Mouse (Mus musculus): ENCODE measurements around the gene Atp11b. TPM values are rescaled to one million over a fixed set of nuclear protein-coding genes. Genes with fewer than 3 reads are reported as not detected.
A peak's percentile ranks its signal among the peaks of the same experiment; 100 is the strongest.

Atp11b gene
- polyA plus RNA-seq, 1 experiment = 16.2 TPM

DNA sequence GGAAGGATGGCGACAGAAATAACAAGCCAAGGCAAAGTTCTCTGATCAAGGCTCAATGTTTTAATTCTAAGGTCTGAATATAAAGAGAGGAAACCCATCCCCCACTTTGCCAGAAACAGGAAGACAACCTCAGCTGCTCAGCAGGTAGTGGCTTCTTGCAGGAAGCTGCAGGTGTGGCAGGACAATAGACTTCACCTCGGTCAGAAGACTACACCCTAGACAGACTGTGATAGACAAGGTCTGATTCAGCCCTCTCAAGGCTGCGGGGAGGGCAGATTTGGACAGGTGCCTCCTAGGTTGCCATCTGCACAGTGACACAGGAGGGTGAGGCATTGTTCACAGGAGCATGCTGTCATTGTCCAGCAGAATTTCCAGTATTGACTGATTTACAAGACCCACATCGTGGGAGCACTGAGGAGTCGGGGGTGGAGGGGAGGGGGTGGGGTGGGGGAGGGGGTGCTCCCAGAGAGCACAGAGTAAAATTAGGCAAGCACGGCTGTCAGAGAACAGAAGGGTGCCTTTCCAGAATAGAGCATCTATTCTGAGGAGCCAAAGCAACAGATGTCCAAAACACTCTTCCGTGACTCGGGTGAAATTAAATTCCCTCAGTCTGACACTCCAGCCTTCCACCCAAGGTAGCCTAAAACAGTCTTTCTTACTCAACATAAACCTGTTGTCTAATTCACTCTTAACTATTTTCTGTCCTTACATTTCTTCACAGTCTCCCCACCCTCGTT, 30.2 kb upstream of the Atp11b start:
- Histone ChIP-seq H3K27ac (ENCODE audit: insufficient read depth, low read length) (peak overlapping the region; percentile 62), H3K4me3 (ENCODE audit: extremely low read depth, insufficient read depth, insufficient read length) (no peak overlapping the region), H3K27me3 (ENCODE audit: control insufficient read depth, insufficient read depth, low read length) (no peaks in the 10 kb centered on the region), H3K4me1 (ENCODE audit: control insufficient read depth, insufficient read depth, insufficient read length) (peaks cover 12% of the 10 kb centered on the region; the same call in 1 of the 2 replicates), H3K36me3 (ENCODE audit: control insufficient read depth, insufficient read depth, low read length) (no peaks in the 10 kb centered on the region)
- 56% methylated on average over 9 of the region's 9 CpGs for WGBS
- no peak for DNase-seq (ENCODE audit: low read depth in 1 of 2, low spot score in 2 of 2)
- TF ChIP-seq POLR2A (IDR thresholded peaks at IDR 0.05; ENCODE audit: low read depth, low read length) (no peak), CTCF (IDR thresholded peaks at IDR 0.05; ENCODE audit: extremely low read depth, insufficient read depth, insufficient read length, insufficient replicate concordance) (no peak)

DNA sequence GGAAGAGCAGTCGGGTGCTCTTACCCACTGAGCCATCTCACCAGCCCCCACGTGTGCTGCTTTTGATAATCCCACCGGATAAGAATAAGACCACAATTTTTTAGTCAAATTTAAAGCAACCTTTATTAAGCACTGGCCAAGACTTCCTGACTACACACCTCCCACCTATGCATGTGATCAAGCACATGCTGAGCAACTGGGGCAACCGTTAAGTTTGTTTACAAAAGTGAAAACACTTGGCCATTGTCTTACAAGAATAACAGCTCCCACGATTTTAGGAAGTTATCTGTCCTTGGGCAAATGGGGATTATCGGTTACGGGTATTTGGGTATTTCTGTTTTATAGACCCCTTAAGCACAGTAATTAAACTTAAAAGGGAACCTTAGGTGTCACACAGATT, 28.8 kb upstream of the Atp11b start:
- H3K36me3 ChIP-seq (ENCODE audit: control insufficient read depth, insufficient read depth, low read length) = no peaks in the 10 kb centered on the region

GRCm38 (mm10) chr3:35726936-35727335, 27.0 kb upstream of the Atp11b start:
- Histone ChIP-seq H3K36me3 (ENCODE audit: control insufficient read depth, insufficient read depth, low read length) (no peaks in the 10 kb centered on the region), H3K4me3 (ENCODE audit: extremely low read depth, insufficient read depth, insufficient read length) (no peak overlapping the region), H3K27me3 (ENCODE audit: control insufficient read depth, insufficient read depth, low read length) (no peaks in the 10 kb centered on the region), H3K4me1 (ENCODE audit: control insufficient read depth, insufficient read depth, insufficient read length) (no peaks in the 10 kb centered on the region; the same call in 1 of the 2 replicates), H3K27ac (ENCODE audit: insufficient read depth, low read length) (no peak overlapping the region)
- 86% methylated on average over 1 of the region's 1 CpGs for WGBS
- DNase-seq (ENCODE audit: low read depth in 1 of 2, low spot score in 2 of 2) = no peak
- TF ChIP-seq CTCF (IDR thresholded peaks at IDR 0.05; ENCODE audit: extremely low read depth, insufficient read depth, insufficient read length, insufficient replicate concordance) = no peak
- TF ChIP-seq POLR2A (IDR thresholded peaks at IDR 0.05; ENCODE audit: low read depth, low read length) = no peak

More for the DNA sequence above, 28.8 kb upstream of the Atp11b start:
- no peak for DNase-seq (ENCODE audit: low read depth in 1 of 2, low spot score in 2 of 2)
- TF ChIP-seq POLR2A (IDR thresholded peaks at IDR 0.05; ENCODE audit: low read depth, low read length) = no peak
- TF ChIP-seq CTCF (IDR thresholded peaks at IDR 0.05; ENCODE audit: extremely low read depth, insufficient read depth, insufficient read length, insufficient replicate concordance) = no peak
- Histone ChIP-seq H3K4me3 (ENCODE audit: extremely low read depth, insufficient read depth, insufficient read length) (no peak overlapping the region), H3K27ac (ENCODE audit: insufficient read depth, low read length) (no peak overlapping the region), H3K4me1 (ENCODE audit: control insufficient read depth, insufficient read depth, insufficient read length) (peaks cover 11% of the 10 kb centered on the region; the same call in 1 of the 2 replicates), H3K27me3 (ENCODE audit: control insufficient read depth, insufficient read depth, low read length) (no peaks in the 10 kb centered on the region)
- WGBS = 84% methylated on average over 7 of the region's 7 CpGs

GRCm38 (mm10) chr3:35729490-35729889, 24.4 kb upstream of the Atp11b start:
- H3K4me3 ChIP-seq (ENCODE audit: extremely low read depth, insufficient read depth, insufficient read length) = no peak overlapping the region
- H3K36me3 ChIP-seq (ENCODE audit: control insufficient read depth, insufficient read depth, low read length) = no peaks in the 10 kb centered on the region
- H3K4me1 ChIP-seq (ENCODE audit: control insufficient read depth, insufficient read depth, insufficient read length) = peaks cover 5% of the 10 kb centered on the region; the same call in 1 of the 2 replicates
- DNase-seq (ENCODE audit: low read depth in 1 of 2, low spot score in 2 of 2) = no peak
- H3K27me3 ChIP-seq (ENCODE audit: control insufficient read depth, insufficient read depth, low read length) = no peaks in the 10 kb centered on the region
- 89% methylated on average over 6 of the region's 6 CpGs for WGBS
- no peak for TF ChIP-seq CTCF (IDR thresholded peaks at IDR 0.05; ENCODE audit: extremely low read depth, insufficient read depth, insufficient read length, insufficient replicate concordance)
- TF ChIP-seq POLR2A (IDR thresholded peaks at IDR 0.05; ENCODE audit: low read depth, low read length) = no peak
- H3K27ac ChIP-seq (ENCODE audit: insufficient read depth, low read length) = no peak overlapping the region

GRCm38 (mm10) chr3:35731981-35732777, 21.7 kb upstream of the Atp11b start:
- DNase-seq (ENCODE audit: low read depth in 1 of 2, low spot score in 2 of 2) = peak; percentile 17 to 29

DNA sequence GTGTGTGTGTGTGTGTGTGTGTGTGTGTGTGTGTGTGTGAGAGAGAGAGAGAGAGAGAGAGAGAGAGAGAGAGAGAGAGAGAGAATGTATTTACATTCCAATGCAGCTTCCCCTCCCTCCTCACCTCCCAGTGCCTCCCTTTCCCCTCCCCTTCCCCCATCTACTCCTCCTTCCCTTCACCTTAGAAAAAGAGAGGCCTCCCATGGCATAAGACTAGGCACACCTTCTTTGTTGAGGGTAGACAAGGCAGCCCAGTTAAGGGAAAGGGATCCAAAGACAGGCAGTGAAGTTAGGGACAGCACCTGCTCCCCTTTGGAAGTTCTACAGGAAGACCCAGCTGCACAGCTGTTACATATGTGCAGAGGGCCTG, 21.1 kb upstream of the Atp11b start:
- TF ChIP-seq POLR2A (IDR thresholded peaks at IDR 0.05; ENCODE audit: low read depth, low read length) (no peak), CTCF (IDR thresholded peaks at IDR 0.05; ENCODE audit: extremely low read depth, insufficient read depth, insufficient read length, insufficient replicate concordance) (no peak)
- no peak for DNase-seq (ENCODE audit: low read depth in 1 of 2, low spot score in 2 of 2)
- no peak overlapping the region for H3K4me3 ChIP-seq (ENCODE audit: extremely low read depth, insufficient read depth, insufficient read length)
- peaks cover 5% of the 10 kb centered on the region; the same call in 1 of the 2 replicates for H3K4me1 ChIP-seq (ENCODE audit: control insufficient read depth, insufficient read depth, insufficient read length)
- H3K27ac ChIP-seq (ENCODE audit: insufficient read depth, low read length) = no peak overlapping the region
- no peaks in the 10 kb centered on the region for H3K36me3 ChIP-seq (ENCODE audit: control insufficient read depth, insufficient read depth, low read length)
- no peaks in the 10 kb centered on the region for H3K27me3 ChIP-seq (ENCODE audit: control insufficient read depth, insufficient read depth, low read length)

More at GRCm38 (mm10) chr3:35731981-35732777, 21.7 kb upstream of the Atp11b start:
- peaks cover 5% of the 10 kb centered on the region; the same call in 1 of the 2 replicates for H3K4me1 ChIP-seq (ENCODE audit: control insufficient read depth, insufficient read depth, insufficient read length)
- no peaks in the 10 kb centered on the region for H3K27me3 ChIP-seq (ENCODE audit: control insufficient read depth, insufficient read depth, low read length)
- peak overlapping the region; percentile 46 for H3K4me3 ChIP-seq (ENCODE audit: extremely low read depth, insufficient read depth, insufficient read length)
- peak overlapping the region; percentile 56 for H3K27ac ChIP-seq (ENCODE audit: insufficient read depth, low read length)
- no peaks in the 10 kb centered on the region for H3K36me3 ChIP-seq (ENCODE audit: control insufficient read depth, insufficient read depth, low read length)
- no peak for TF ChIP-seq POLR2A (IDR thresholded peaks at IDR 0.05; ENCODE audit: low read depth, low read length)
- TF ChIP-seq CTCF (IDR thresholded peaks at IDR 0.05; ENCODE audit: extremely low read depth, insufficient read depth, insufficient read length, insufficient replicate concordance) = no peak
- 8% methylated on average over 10 of the region's 10 CpGs for WGBS

Data from spleen, adult 2 months (tissue).